Mouse (Mus musculus) liver, adult 2 months (tissue): ENCODE results near the gene 2310009B15Rik. TPM values are rescaled to one million over a fixed set of nuclear protein-coding genes. Genes with fewer than 3 reads are reported as not detected.

Source experiments
- DNase-seq: peaks from one replicate; pipeline ENCODE4 v3.0.0-alpha.2; 2011; ENCODE audit warnings: low read depth, low spot score; ENCODE audit errors: extremely low read depth
- H3K27ac ChIP-seq: fragments of 200-500 bp; replicated peaks from 2 replicates; pipeline ENCODE4 v1.5.1; 2012; ENCODE audit warnings: low read depth, mild to moderate bottlenecking, control low read depth, inconsistent platforms, low read length; ENCODE audit not compliant: insufficient read depth
- H3K27me3 ChIP-seq: fragments of 200-500 bp; 2 replicates; pipeline ENCODE4 v1.6.1; 2012; ENCODE audit warnings: mild to moderate bottlenecking, moderate library complexity, low read length, inconsistent platforms; ENCODE audit not compliant: control insufficient read depth, insufficient read depth
- H3K36me3 ChIP-seq: fragments of 200-500 bp; 2 replicates; pipeline ENCODE4 v1.6.1; 2012; ENCODE audit warnings: low read length, inconsistent platforms; ENCODE audit not compliant: control insufficient read depth, insufficient read depth
- H3K4me1 ChIP-seq: fragments of 200-500 bp; 2 replicates; pipeline ENCODE4 v1.6.1; 2011; ENCODE audit warnings: low read length; ENCODE audit not compliant: control insufficient read depth, insufficient read depth
- H3K4me3 ChIP-seq: fragments of 200-500 bp; 2 replicates; pipeline ENCODE4 v1.5.1; 2011; ENCODE audit warnings: low read depth, mild to moderate bottlenecking, control low read depth, low read length, moderate library complexity; ENCODE audit not compliant: insufficient read depth
- H3K79me2 ChIP-seq: fragments of 200-500 bp; 2 replicates; pipeline ENCODE4 v1.6.1; 2012; ENCODE audit warnings: inconsistent platforms, mild to moderate bottlenecking, low read length, moderate library complexity; ENCODE audit not compliant: control insufficient read depth, insufficient read depth
- H3K9ac ChIP-seq: fragments of 200-500 bp; 2 replicates; pipeline ENCODE4 v1.6.1; 2012; ENCODE audit warnings: low read depth, mild to moderate bottlenecking, control low read depth, inconsistent platforms, low read length
- CTCF ChIP-seq: fragments of 200-500 bp; IDR thresholded peaks from 2 replicates; pipeline ENCODE4 v1.5.1; 2011; ENCODE audit warnings: low read depth, low read length, control low read depth
- POLR2A ChIP-seq: fragments of 200-500 bp; IDR thresholded peaks from 2 replicates; pipeline ENCODE4 v1.6.1; 2011; ENCODE audit warnings: low read length, control low read depth; ENCODE audit not compliant: insufficient read depth; ENCODE audit errors: extremely low read depth
- WGBS: fragments of 180-500 bp; shearing (Covaris S2); methylation state at CpG from one replicate; pipeline ENCODE4 v1.1.7; 2018; 5-methylcytosine and 5-hydroxymethylcytosine counted together
- polyA plus RNA-seq: library from polyadenylated mRNA; depleted of rRNA; stranded (reverse); fragments of >200 nt; gene quantifications from 2 replicates; pipeline ENCODE4 v1.2.3, GENCODE M21; 2012; rRNA removed
- total RNA-seq: library from RNA; depleted of rRNA; stranded (reverse); fragments of >200 nt; gene quantifications from 2 replicates; pipeline ENCODE4 v1.2.3, GENCODE M21; 2014; rRNA removed

2310009B15Rik gene
- total and polyA plus RNA-seq, 2 experiments = 11.8 to 14.8 TPM

DNA sequence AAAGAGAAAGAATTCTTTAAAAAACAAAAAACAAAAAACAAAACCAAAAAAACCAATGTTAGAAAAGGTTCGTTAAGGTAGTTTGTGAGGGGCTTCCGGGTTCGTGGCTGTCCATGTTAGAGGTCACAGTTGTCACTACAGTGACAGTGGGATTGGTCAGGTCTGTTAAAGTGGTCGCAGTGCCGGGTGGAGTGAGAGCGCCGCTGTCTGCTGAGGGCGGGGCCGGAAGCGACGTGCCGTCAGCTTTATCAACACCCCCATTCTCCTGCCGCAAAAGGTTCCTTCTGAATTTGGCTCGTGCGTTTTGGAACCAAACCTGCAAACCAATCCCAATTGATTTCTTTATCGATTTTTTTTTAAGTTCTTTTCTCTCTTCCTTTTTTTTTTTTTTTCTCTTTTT is 25.3 kb downstream of the 2310009B15Rik start:
- TF ChIP-seq CTCF = no peak
- no peak for TF ChIP-seq POLR2A
- WGBS = 2% methylated on average over 16 of the region's 16 CpGs
- DNase-seq = peak; percentile 60
- H3K27ac ChIP-seq = no peak overlapping the region
- H3K4me1 ChIP-seq = peaks cover 4% of the 10 kb centered on the region
- H3K4me3 ChIP-seq = peak overlapping the region; percentile 46; the same call in 1 of the 2 replicates
- H3K27me3 ChIP-seq = peaks cover 15% of the 10 kb centered on the region
- H3K36me3 ChIP-seq = no peaks in the 10 kb centered on the region
- no peaks in the 10 kb centered on the region for H3K79me2 ChIP-seq
- no peak overlapping the region for H3K9ac ChIP-seq

DNA sequence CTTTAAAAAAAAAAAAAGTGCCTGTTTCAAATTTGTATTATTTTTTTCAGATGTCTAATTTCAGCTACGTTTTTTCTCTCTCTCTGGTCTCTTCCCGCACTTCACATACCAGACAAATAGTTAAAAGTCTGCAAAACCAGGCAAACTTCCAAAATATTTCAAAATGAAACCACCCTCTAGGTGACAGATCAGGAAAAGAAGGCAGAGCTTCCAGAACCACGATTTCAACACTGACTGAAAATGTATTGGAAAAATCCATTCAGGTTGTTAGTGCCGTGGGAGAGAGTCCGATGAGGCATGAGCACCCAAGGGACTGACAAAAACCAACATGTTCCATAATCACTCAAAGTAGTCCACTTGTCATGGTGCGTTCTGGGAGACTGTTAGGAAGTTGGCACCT is 29.8 kb downstream of the 2310009B15Rik start:
- no peaks in the 10 kb centered on the region for H3K36me3 ChIP-seq
- 30% methylated on average over 6 of the region's 6 CpGs for WGBS
- H3K79me2 ChIP-seq = no peaks in the 10 kb centered on the region
- H3K4me3 ChIP-seq = no peak overlapping the region
- peaks cover 4% of the 10 kb centered on the region for H3K4me1 ChIP-seq
- peak; percentile 57 for DNase-seq
- TF ChIP-seq CTCF = no peak
- TF ChIP-seq POLR2A = no peak
- H3K9ac ChIP-seq = no peak overlapping the region
- H3K27me3 ChIP-seq = peaks cover 3% of the 10 kb centered on the region
- H3K27ac ChIP-seq = no peak overlapping the region

DNA sequence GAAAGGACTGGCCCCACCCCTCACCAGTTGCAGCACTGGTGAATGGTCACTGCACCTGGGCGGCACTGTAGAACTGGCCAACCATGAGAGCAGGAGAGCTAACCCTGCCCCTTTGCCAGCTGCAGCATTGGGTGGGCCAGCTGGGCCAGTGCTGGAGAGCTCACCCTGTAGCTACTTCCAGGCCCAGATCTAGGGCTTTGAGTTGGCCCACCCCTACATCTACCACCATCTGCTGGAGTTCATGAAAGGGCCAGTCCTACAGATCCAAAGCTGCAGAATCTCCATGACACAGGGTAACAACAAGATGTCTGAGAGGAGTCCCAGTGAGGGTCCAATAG is 33.7 kb downstream of the 2310009B15Rik start:
- no peaks in the 10 kb centered on the region for H3K27me3 ChIP-seq
- peaks cover 2% of the 10 kb centered on the region; the same call in 1 of the 2 replicates for H3K4me1 ChIP-seq
- no peak overlapping the region for H3K27ac ChIP-seq
- DNase-seq = no peak
- H3K4me3 ChIP-seq = no peak overlapping the region
- no peaks in the 10 kb centered on the region for H3K36me3 ChIP-seq
- H3K9ac ChIP-seq = no peak overlapping the region
- no peaks in the 10 kb centered on the region for H3K79me2 ChIP-seq
- WGBS = 95% methylated on average over 1 of the region's 1 CpGs
- no peak for TF ChIP-seq POLR2A
- no peak for TF ChIP-seq CTCF

DNA sequence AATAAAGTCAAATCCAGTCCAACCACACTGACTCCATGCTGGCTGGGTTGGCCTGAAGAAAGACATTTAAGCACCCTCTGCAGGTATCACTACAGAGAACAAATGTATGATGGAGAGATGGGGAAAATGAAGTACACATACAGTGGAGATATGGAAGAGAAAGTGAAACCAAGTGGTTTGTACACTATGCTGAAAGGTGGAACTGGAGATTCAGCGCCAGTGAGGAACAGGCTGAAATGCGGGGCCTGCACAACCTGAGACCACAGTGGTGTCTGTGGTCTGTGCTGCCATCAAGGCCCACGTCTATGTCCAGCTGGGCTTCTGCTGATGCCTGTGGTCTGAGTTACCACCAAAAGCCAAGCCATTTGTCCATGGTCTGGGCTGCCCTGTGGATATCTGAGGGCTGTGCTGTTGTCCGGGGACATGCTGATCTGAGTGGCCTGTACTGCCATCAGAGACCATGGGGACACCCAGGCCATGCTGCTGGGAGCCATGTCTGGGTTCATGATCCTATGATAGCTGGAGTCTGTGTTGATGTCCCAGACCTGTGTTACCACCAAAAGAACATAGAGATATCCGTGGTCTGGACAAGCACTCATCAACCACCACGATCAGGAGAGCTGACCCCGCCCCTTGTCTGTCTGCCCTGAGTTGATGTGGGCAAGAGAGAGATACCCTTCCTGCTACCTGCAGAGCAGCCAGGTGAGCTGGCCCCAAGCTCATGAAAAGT is 34.2 kb downstream of the 2310009B15Rik start:
- no peak for TF ChIP-seq CTCF
- no peak for TF ChIP-seq POLR2A
- H3K4me3 ChIP-seq = no peak overlapping the region
- H3K79me2 ChIP-seq = no peaks in the 10 kb centered on the region
- H3K4me1 ChIP-seq = peaks cover 2% of the 10 kb centered on the region; the same call in 1 of the 2 replicates
- no peak overlapping the region for H3K27ac ChIP-seq
- no peaks in the 10 kb centered on the region for H3K36me3 ChIP-seq
- DNase-seq = no peak
- no peaks in the 10 kb centered on the region for H3K27me3 ChIP-seq
- 93% methylated on average over 7 of the region's 7 CpGs for WGBS
- no peak overlapping the region for H3K9ac ChIP-seq

Other genes starting within 250 kb of the 2310009B15Rik start
- 31.5 and 31.7 TPM in 2 replicates for gene Nek7, start 236.7 kb downstream of the 2310009B15Rik start, total RNA-seq
- 6.3 and 7.7 TPM in 2 replicates for gene Nek7, start 236.7 kb downstream of the 2310009B15Rik start, polyA plus RNA-seq
- not detected in 2 replicates for gene Lhx9, start 8.3 kb downstream of the 2310009B15Rik start, total RNA-seq
- 0.01 TPM in 1 of 2 replicates, not detected in the other for gene Lhx9, start 8.3 kb downstream of the 2310009B15Rik start, polyA plus RNA-seq
- 14.4 and 16.5 TPM in 2 replicates for gene Dennd1b, start 106.6 kb upstream of the 2310009B15Rik start, total RNA-seq
- 2.5 and 3.2 TPM in 2 replicates for gene Dennd1b, start 106.6 kb upstream of the 2310009B15Rik start, polyA plus RNA-seq